Mouse (Mus musculus): Measurements from ENCODE around the gene Ccdc7a. TPM values are rescaled to one million over a fixed set of nuclear protein-coding genes. Genes with fewer than 3 reads are reported as not detected.
A peak's percentile ranks its signal among the peaks of the same experiment; 100 is the strongest.

Ccdc7a gene
- polyA plus RNA-seq, 1 experiment from 2014 or later: not detected

DNA sequence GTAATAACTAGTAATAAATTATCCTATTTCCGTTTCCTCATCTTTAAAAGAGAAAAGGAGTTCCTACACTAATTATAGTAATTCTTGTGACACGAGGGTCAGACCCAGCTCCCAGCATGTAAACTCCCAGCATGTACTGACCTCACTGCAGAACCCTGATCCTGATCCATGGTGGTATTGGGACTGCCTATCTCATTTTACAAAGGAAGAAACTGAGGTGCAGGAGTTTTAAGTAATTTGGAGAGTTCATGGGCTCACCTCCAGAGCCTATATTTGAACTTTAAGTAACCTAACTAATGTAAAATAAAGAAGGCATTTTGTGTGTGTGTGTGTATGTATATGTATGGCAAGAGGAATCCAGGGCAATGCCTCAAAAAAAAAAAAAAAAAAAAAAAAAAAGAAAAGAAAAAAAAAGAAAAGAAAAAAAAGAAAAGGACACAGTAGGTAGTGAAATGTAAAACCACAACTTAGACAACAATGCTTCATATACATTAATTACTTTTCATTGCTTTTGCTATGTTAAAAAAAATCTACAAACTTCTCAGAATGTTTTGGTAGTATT lies 378.8 kb downstream of the Ccdc7a start:
- no peaks in the 10 kb centered on the region for H3K9me3 ChIP-seq (replicated peaks)
- peak overlapping the region; percentile 72 for H3K4me3 ChIP-seq
- H3K4me1 ChIP-seq (replicated peaks): peaks cover 19% of the 10 kb centered on the region
- no peak for ATAC-seq (ENCODE audit: insufficient number of reproducible peaks, low FRiP score)
- peak overlapping the region; percentile 99 for H3K27ac ChIP-seq (ENCODE audit: poor library complexity, severe bottlenecking)
- H3K27me3 ChIP-seq (replicated peaks): no peaks in the 10 kb centered on the region
- WGBS: 0% methylated on average over 2 of the region's 2 CpGs
- H3K36me3 ChIP-seq: no peaks in the 10 kb centered on the region
- peak overlapping the region; percentile 98 for H3K9ac ChIP-seq
- peak overlapping the region; percentile 72 for H3K4me2 ChIP-seq

DNA sequence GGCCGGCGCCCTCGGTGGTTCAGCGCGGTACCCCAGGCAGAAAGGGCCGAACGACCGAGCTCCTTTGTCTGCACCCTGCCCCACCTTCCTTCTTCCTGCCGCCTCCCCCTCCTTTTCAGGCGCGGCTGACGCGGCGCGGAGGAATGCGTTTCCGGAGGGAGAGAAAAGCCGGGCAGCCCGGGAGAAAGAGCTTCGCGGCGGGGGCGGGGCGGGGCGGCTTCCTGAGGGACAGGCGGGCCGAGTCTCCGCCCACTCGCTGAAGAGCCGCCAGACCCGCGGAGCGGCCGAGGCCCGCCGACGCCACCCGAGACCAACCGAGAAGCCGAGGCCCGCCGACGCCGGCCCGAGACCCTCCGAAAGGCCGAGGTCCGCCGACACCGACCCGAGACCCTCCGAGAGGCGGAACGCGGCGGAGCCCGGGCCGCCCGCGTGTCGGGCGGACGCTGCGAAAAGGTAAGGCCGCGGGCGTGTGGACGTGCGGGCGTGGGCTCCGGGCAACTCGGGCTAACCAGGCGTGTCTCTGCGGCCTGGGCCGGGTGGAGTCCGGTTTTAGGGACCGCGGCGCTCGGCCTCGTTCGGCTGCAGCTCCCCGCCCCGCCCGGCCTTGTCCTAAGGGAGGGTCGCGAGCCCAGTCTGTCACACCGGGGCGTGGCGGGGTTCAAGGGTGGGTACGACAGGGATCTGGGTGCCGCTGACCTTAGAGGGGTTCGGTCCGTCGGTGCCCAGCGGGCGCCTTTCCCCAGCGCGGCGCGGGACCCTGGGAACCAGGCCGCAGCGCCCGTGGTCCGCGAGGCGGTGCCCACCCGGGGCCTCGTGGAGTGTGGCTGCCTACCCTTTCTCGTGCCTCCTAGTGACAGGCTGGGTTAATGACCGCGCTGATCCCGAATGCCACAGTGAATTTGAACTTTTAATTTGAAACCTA lies 379.5 kb downstream of the Ccdc7a start, which contains the start of gene Itgb1:
Itgb1 (plus strand) TSS at position 148 of the 922 bp plus-strand sequence.
- H3K36me3 ChIP-seq: no peaks in the 10 kb centered on the region
- H3K4me3 ChIP-seq: peak within 1 kb of the TSS; percentile 72
- no peaks in the 10 kb centered on the region for H3K9me3 ChIP-seq (replicated peaks)
- no peaks in the 10 kb centered on the region for H3K27me3 ChIP-seq (replicated peaks)
- H3K27ac ChIP-seq (ENCODE audit: poor library complexity, severe bottlenecking): peak within 1 kb of the TSS; percentile 99
- WGBS: under 1% methylated on average over 106 of the region's 113 CpGs
- ATAC-seq (ENCODE audit: insufficient number of reproducible peaks, low FRiP score): peak; percentile 95
- H3K4me1 ChIP-seq (replicated peaks): peaks cover 19% of the 10 kb centered on the region
- peak within 1 kb of the TSS; percentile 72 for H3K4me2 ChIP-seq
- peak within 1 kb of the TSS; percentile 98 for H3K9ac ChIP-seq

DNA sequence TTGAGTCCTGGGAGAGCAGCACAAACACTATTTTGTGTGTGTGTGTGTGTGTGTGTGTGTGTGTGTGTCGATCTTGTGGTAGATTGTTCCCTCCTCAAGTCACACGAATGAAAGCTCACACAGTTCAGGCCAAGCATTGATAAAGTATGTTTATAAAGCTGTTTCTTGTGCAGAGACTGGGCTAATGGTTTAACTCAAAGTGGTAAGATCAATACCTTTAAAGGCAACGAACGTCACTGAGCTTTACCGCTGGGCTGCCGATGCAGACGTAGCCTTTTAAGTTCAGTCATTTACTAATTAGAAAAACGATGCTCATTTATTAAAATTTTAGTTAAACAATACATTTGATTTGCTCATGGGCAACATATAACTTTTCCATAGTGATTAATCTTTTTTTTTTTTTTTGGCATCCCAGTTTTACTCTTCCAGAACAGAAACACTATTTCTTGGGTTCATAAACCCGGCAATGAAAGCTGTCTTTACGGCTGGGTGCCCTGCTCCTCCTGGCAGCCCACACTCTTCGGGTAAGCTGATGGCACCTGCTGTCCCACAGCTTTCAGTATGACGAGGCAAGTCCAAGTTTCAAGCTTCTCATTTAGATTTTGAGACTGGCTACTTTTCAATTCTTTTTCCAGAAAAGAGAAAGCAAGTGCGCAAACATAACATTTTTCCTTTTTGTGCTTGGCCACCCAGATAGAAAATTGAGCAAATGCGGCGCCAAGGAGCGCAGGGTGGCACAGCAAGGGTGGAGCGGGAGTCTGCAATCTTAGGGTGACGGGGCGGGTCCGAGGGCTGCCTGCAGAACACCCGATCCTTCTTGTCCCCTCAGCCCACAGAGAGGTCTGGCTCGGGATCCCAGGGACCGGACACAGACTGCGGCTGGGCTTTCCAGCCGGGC lies 380.5 kb downstream of the Ccdc7a start:
- H3K9me3 ChIP-seq (replicated peaks): no peaks in the 10 kb centered on the region
- peak overlapping the region; percentile 99 for H3K27ac ChIP-seq (ENCODE audit: poor library complexity, severe bottlenecking)
- peak overlapping the region; percentile 72 for H3K4me2 ChIP-seq
- H3K9ac ChIP-seq: peak overlapping the region; percentile 98
- no peaks in the 10 kb centered on the region for H3K27me3 ChIP-seq (replicated peaks)
- H3K4me3 ChIP-seq: peak overlapping the region; percentile 72
- H3K36me3 ChIP-seq: no peaks in the 10 kb centered on the region
- WGBS: 9% methylated on average over 25 of the region's 25 CpGs
- ATAC-seq (ENCODE audit: insufficient number of reproducible peaks, low FRiP score): peak; percentile 78; the same call in 1 of the 2 replicates
- H3K4me1 ChIP-seq (replicated peaks): peaks cover 20% of the 10 kb centered on the region

Other genes with a start within 250 kb of the Ccdc7a start
- gene Ccdc7b, start 1.6 kb upstream of the Ccdc7a start, polyA plus RNA-seq (2016; fragmentation: Nextera tagmentation; extraction: Ambion mirVana): not detected in 2 replicates
- not detected in 2 replicates for gene Gm10999, start 66.1 kb upstream of the Ccdc7a start, polyA plus RNA-seq (2016; fragmentation: Nextera tagmentation; extraction: Ambion mirVana)
- gene 2610044O15Rik8, start 168.9 kb upstream of the Ccdc7a start, polyA plus RNA-seq (2016; fragmentation: Nextera tagmentation; extraction: Ambion mirVana): 17.6 and 17.8 TPM in 2 replicates

All from heart, embryonic 12.5 days (tissue).